Mouse (Mus musculus): ENCODE measurements at regions not wholly inside any gene's neighbourhood (a gene's known extent, or its start where the extent isn't known, plus 50 kb on each side); places are given as distances from the start of the nearest gene placed in this dataset.

GRCm38 (mm10) chr6:50940118-50940517 lies 285.9 kb upstream of the Npvf start:
- Histone ChIP-seq H3K27me3 (ENCODE audit: control insufficient read depth, insufficient read depth, low read length) (no peaks in the 10 kb centered on the region), H3K36me3 (ENCODE audit: control insufficient read depth, insufficient read depth, low read length) (no peaks in the 10 kb centered on the region), H3K4me3 (ENCODE audit: low read depth, low read length) (no peak overlapping the region), H3K4me2 (replicated peaks; ENCODE audit: low read depth, low read length) (no peak overlapping the region), H3K27ac (ENCODE audit: low read length) (no peak overlapping the region), H3K4me1 (ENCODE audit: control insufficient read depth, insufficient read depth, low read length) (0 out of 2 replicates have a peak, but pooled peaks cover 3% of the 10 kb centered on the region), H3K9me3 (ENCODE audit: control insufficient read depth, low read depth, low read length) (no peaks in the 10 kb centered on the region), H3K9ac (replicated peaks; ENCODE audit: low read depth, low read length) (no peak overlapping the region)
- WGBS, result 27% methylated on average over 1 of the region's 1 CpGs
- ATAC-seq (ENCODE audit: insufficient number of reproducible peaks, insufficient read depth, low FRiP score, low read depth), result no peak

- no peak overlapping the region for H3K9ac ChIP-seq (replicated peaks; ENCODE audit: low read depth, low read length)
- 67% methylated on average over 10 of the region's 10 CpGs for WGBS
- ATAC-seq (ENCODE audit: insufficient number of reproducible peaks, insufficient read depth, low FRiP score, low read depth), result no peak
These were observed 286.6 kb upstream of the Npvf start for GRCm38 (mm10) chr6:50940641-50941398.

GRCm38 (mm10) chr6:50942696-50943095 lies 288.5 kb upstream of the Npvf start:
- Histone ChIP-seq H3K4me3 (ENCODE audit: low read depth, low read length) (no peak overlapping the region), H3K4me1 (ENCODE audit: control insufficient read depth, insufficient read depth, low read length) (0 out of 2 replicates have a peak, but pooled peaks cover 3% of the 10 kb centered on the region), H3K36me3 (ENCODE audit: control insufficient read depth, insufficient read depth, low read length) (no peaks in the 10 kb centered on the region), H3K27me3 (ENCODE audit: control insufficient read depth, insufficient read depth, low read length) (no peaks in the 10 kb centered on the region), H3K9me3 (ENCODE audit: control insufficient read depth, low read depth, low read length) (no peaks in the 10 kb centered on the region), H3K9ac (replicated peaks; ENCODE audit: low read depth, low read length) (no peak overlapping the region), H3K27ac (ENCODE audit: low read length) (no peak overlapping the region), H3K4me2 (replicated peaks; ENCODE audit: low read depth, low read length) (no peak overlapping the region)
- no peak for ATAC-seq (ENCODE audit: insufficient number of reproducible peaks, insufficient read depth, low FRiP score, low read depth)
- 81% methylated on average over 5 of the region's 5 CpGs for WGBS

More at GRCm38 (mm10) chr6:50940641-50941398, 286.6 kb upstream of the Npvf start:
- no peaks in the 10 kb centered on the region for H3K27me3 ChIP-seq (ENCODE audit: control insufficient read depth, insufficient read depth, low read length)
- no peaks in the 10 kb centered on the region for H3K36me3 ChIP-seq (ENCODE audit: control insufficient read depth, insufficient read depth, low read length)
- H3K4me1 ChIP-seq (ENCODE audit: control insufficient read depth, insufficient read depth, low read length), result 0 out of 2 replicates have a peak, but pooled peaks cover 3% of the 10 kb centered on the region
- peak overlapping the region; percentile 41; the same call in 1 of the 2 replicates for H3K27ac ChIP-seq (ENCODE audit: low read length)
- no peak overlapping the region for H3K4me2 ChIP-seq (replicated peaks; ENCODE audit: low read depth, low read length)
- H3K9me3 ChIP-seq (ENCODE audit: control insufficient read depth, low read depth, low read length), result no peaks in the 10 kb centered on the region
- no peak overlapping the region for H3K4me3 ChIP-seq (ENCODE audit: low read depth, low read length)

- no peak overlapping the region for H3K4me3 ChIP-seq (ENCODE audit: low read depth, low read length)
- no peaks in the 10 kb centered on the region for H3K36me3 ChIP-seq (ENCODE audit: control insufficient read depth, insufficient read depth, low read length)
- H3K27ac ChIP-seq (ENCODE audit: low read length), result no peak overlapping the region
- no peak for ATAC-seq (ENCODE audit: insufficient number of reproducible peaks, insufficient read depth, low FRiP score, low read depth)
- no peak overlapping the region for H3K9ac ChIP-seq (replicated peaks; ENCODE audit: low read depth, low read length)
- H3K4me2 ChIP-seq (replicated peaks; ENCODE audit: low read depth, low read length), result no peak overlapping the region
- H3K4me1 ChIP-seq (ENCODE audit: control insufficient read depth, insufficient read depth, low read length), result peaks cover 4% of the 10 kb centered on the region; the same call in 1 of the 2 replicates
- no peaks in the 10 kb centered on the region for H3K9me3 ChIP-seq (ENCODE audit: control insufficient read depth, low read depth, low read length)
- H3K27me3 ChIP-seq (ENCODE audit: control insufficient read depth, insufficient read depth, low read length), result no peaks in the 10 kb centered on the region
- 59% methylated on average over 4 of the region's 4 CpGs for WGBS
These were observed 293.8 kb upstream of the Npvf start for GRCm38 (mm10) chr6:50948061-50948460.

- ATAC-seq (ENCODE audit: insufficient number of reproducible peaks, insufficient read depth, low FRiP score, low read depth), result no peak
- no peaks in the 10 kb centered on the region for H3K27me3 ChIP-seq (ENCODE audit: control insufficient read depth, insufficient read depth, low read length)
- no peak overlapping the region for H3K4me2 ChIP-seq (replicated peaks; ENCODE audit: low read depth, low read length)
- WGBS, result 91% methylated on average over 5 of the region's 5 CpGs
- H3K4me3 ChIP-seq (ENCODE audit: low read depth, low read length), result no peak overlapping the region
- H3K4me1 ChIP-seq (ENCODE audit: control insufficient read depth, insufficient read depth, low read length), result peaks cover 4% of the 10 kb centered on the region; the same call in 1 of the 2 replicates
- no peaks in the 10 kb centered on the region for H3K9me3 ChIP-seq (ENCODE audit: control insufficient read depth, low read depth, low read length)
- no peaks in the 10 kb centered on the region for H3K36me3 ChIP-seq (ENCODE audit: control insufficient read depth, insufficient read depth, low read length)
- H3K27ac ChIP-seq (ENCODE audit: low read length), result no peak overlapping the region
- H3K9ac ChIP-seq (replicated peaks; ENCODE audit: low read depth, low read length), result no peak overlapping the region
These were observed 295.1 kb upstream of the Npvf start for GRCm38 (mm10) chr6:50949361-50949760.

GRCm38 (mm10) chr6:50949883-50950583 lies 295.8 kb upstream of the Npvf start:
- Histone ChIP-seq H3K9ac (replicated peaks; ENCODE audit: low read depth, low read length) (no peak overlapping the region), H3K36me3 (ENCODE audit: control insufficient read depth, insufficient read depth, low read length) (no peaks in the 10 kb centered on the region), H3K4me2 (replicated peaks; ENCODE audit: low read depth, low read length) (no peak overlapping the region), H3K4me3 (ENCODE audit: low read depth, low read length) (no peak overlapping the region), H3K27ac (ENCODE audit: low read length) (no peak overlapping the region; the same call in 1 of the 2 replicates), H3K27me3 (ENCODE audit: control insufficient read depth, insufficient read depth, low read length) (no peaks in the 10 kb centered on the region), H3K4me1 (ENCODE audit: control insufficient read depth, insufficient read depth, low read length) (peaks cover 4% of the 10 kb centered on the region; the same call in 1 of the 2 replicates), H3K9me3 (ENCODE audit: control insufficient read depth, low read depth, low read length) (no peaks in the 10 kb centered on the region)
- WGBS, result 61% methylated on average over 11 of the region's 11 CpGs
- no peak for ATAC-seq (ENCODE audit: insufficient number of reproducible peaks, insufficient read depth, low FRiP score, low read depth)

GRCm38 (mm10) chr6:50957328-50957900 lies 303.2 kb upstream of the Npvf start:
- WGBS, result 89% methylated on average over 4 of the region's 4 CpGs
- H3K27ac ChIP-seq (ENCODE audit: low read length), result no peak overlapping the region

GRCm38 (mm10) chr6:50960341-50960740 lies 306.1 kb upstream of the Npvf start:
- Histone ChIP-seq H3K9me3 (ENCODE audit: control insufficient read depth, low read depth, low read length) (no peaks in the 10 kb centered on the region), H3K9ac (replicated peaks; ENCODE audit: low read depth, low read length) (no peak overlapping the region), H3K4me3 (ENCODE audit: low read depth, low read length) (no peak overlapping the region), H3K27me3 (ENCODE audit: control insufficient read depth, insufficient read depth, low read length) (no peaks in the 10 kb centered on the region), H3K4me2 (replicated peaks; ENCODE audit: low read depth, low read length) (no peak overlapping the region), H3K27ac (ENCODE audit: low read length) (no peak overlapping the region), H3K4me1 (ENCODE audit: control insufficient read depth, insufficient read depth, low read length) (no peaks in the 10 kb centered on the region), H3K36me3 (ENCODE audit: control insufficient read depth, insufficient read depth, low read length) (no peaks in the 10 kb centered on the region)
- ATAC-seq (ENCODE audit: insufficient number of reproducible peaks, insufficient read depth, low FRiP score, low read depth), result no peak
- 55% methylated on average over 5 of the region's 5 CpGs for whole genome bisulfite sequencing

More at GRCm38 (mm10) chr6:50957328-50957900, 303.2 kb upstream of the Npvf start:
- Histone ChIP-seq H3K36me3 (ENCODE audit: control insufficient read depth, insufficient read depth, low read length) (no peaks in the 10 kb centered on the region), H3K9ac (replicated peaks; ENCODE audit: low read depth, low read length) (no peak overlapping the region), H3K4me3 (ENCODE audit: low read depth, low read length) (no peak overlapping the region), H3K9me3 (ENCODE audit: control insufficient read depth, low read depth, low read length) (no peaks in the 10 kb centered on the region), H3K27me3 (ENCODE audit: control insufficient read depth, insufficient read depth, low read length) (no peaks in the 10 kb centered on the region), H3K4me1 (ENCODE audit: control insufficient read depth, insufficient read depth, low read length) (no peaks in the 10 kb centered on the region), H3K4me2 (replicated peaks; ENCODE audit: low read depth, low read length) (no peak overlapping the region)
- no peak for ATAC-seq (ENCODE audit: insufficient number of reproducible peaks, insufficient read depth, low FRiP score, low read depth)

Measured in stomach, embryonic 14.5 days (tissue).